Mouse (Mus musculus) liver, embryonic 14.5 days (tissue): ENCODE results near the gene Olfr287. TPM values are rescaled to one million over a fixed set of nuclear protein-coding genes. Genes with fewer than 3 reads are reported as not detected.

Experiments
- ATAC-seq: fragments of 200-750 bp; cut with Nextera tagmentation; 2 replicates; pipeline ENCODE4 v1.8.0; 2017; ENCODE audit warnings: moderate number of reproducible peaks, mild to moderate bottlenecking, moderate library complexity; ENCODE audit not compliant: insufficient read depth
- DNase-seq, 3 experiments: peaks; one replicate each; pipeline ENCODE4 v3.0.0-alpha.2; 2012 to 2013; ENCODE audit warnings: low read depth in 3 of 3, low spot score in 3 of 3
- H3K27ac ChIP-seq: fragments of 300-500 bp; sonication (generic); 2 replicates; pipeline ENCODE4 v1.5.1; 2014; ENCODE audit warnings: moderate library complexity, mild to moderate bottlenecking, control low read depth, inconsistent platforms
- H3K27me3 ChIP-seq: fragments of 300-500 bp; sonication (generic); 2 replicates; pipeline ENCODE4 v1.6.1; 2014; ENCODE audit warnings: mild to moderate bottlenecking, low read length, moderate library complexity; ENCODE audit not compliant: control insufficient read depth, insufficient read depth
- H3K36me3 ChIP-seq: fragments of 300-500 bp; sonication (generic); replicated peaks from 2 replicates; pipeline ENCODE4 v1.6.1; 2014; ENCODE audit warnings: low read depth; ENCODE audit not compliant: control insufficient read depth, insufficient read depth
- H3K4me1 ChIP-seq, 2 experiments: fragments of 200-500 bp in 1 of 2; fragments of 300-500 bp in 1 of 2; sonication (generic) in 1 of 2; replicated peaks; 2 replicates each; pipeline ENCODE4 v1.6.1; 2012 to 2014; ENCODE audit warnings: antibody characterized with exemption in 1 of 2, inconsistent platforms in 1 of 2, low read length in 1 of 2; ENCODE audit not compliant: control insufficient read depth in 2 of 2, insufficient read depth in 2 of 2
- H3K4me2 ChIP-seq: fragments of 300-500 bp; sonication (generic); 2 replicates; pipeline ENCODE4 v1.6.1; 2014; ENCODE audit warnings: low read depth, mild to moderate bottlenecking, control low read depth, moderate library complexity
- H3K4me3 ChIP-seq, 2 experiments: fragments of 200-500 bp in 1 of 2; fragments of 300-500 bp in 1 of 2; sonication (generic) in 1 of 2; 2 replicates each; pipeline ENCODE4 v1.5.1; 2012 to 2014; ENCODE audit warnings: low read depth in 2 of 2, low read length in 2 of 2, mild to moderate bottlenecking in 2 of 2, control low read depth in 1 of 2, inconsistent platforms in 1 of 2, moderate library complexity in 1 of 2; ENCODE audit not compliant: insufficient read depth in 1 of 2
- H3K9ac ChIP-seq: fragments of 300-500 bp; sonication (generic); replicated peaks from 2 replicates; pipeline ENCODE4 v1.6.1; 2014; ENCODE audit warnings: mild to moderate bottlenecking, control low read depth, moderate library complexity
- H3K9me3 ChIP-seq: fragments of 300-500 bp; sonication (generic); 2 replicates; pipeline ENCODE4 v1.6.1; 2016; ENCODE audit warnings: low read length, mixed read lengths; ENCODE audit not compliant: control insufficient read depth
- CTCF ChIP-seq: IDR thresholded peaks from 2 replicates; pipeline ENCODE4 v1.5.1; 2016; ENCODE audit warnings: antibody characterized with exemption, low read depth, control low read depth
- EP300 ChIP-seq: IDR thresholded peaks from 2 replicates; pipeline ENCODE4 v1.6.1; 2016; ENCODE audit warnings: antibody characterized with exemption, low read depth
- WGBS: fragments of 180-500 bp; shearing (Covaris S2); extraction: QIAGEN DNeasy Blood & Tissue Kit; methylation state at CpG from one replicate; pipeline ENCODE4 v1.1.7; 2014; ENCODE audit not compliant: insufficient replicate concordance; 5-methylcytosine and 5-hydroxymethylcytosine counted together
- polyA plus RNA-seq, 2 experiments: library from polyadenylated mRNA; depleted of rRNA in 1 of 2; stranded (reverse) in 1 of 2; unstranded in 1 of 2; fragments of >200 nt; fragmentation: Nextera tagmentation in 1 of 2; extraction: Ambion mirVana in 1 of 2; gene quantifications; 2 replicates each; pipeline versions ENCODE4 v1.2.1 to v1.2.3; 2012 to 2014

The Olfr287 gene
- polyA plus RNA-seq (2012; rRNA removed) = not detected in 2 replicates
- polyA plus RNA-seq (2014; fragmentation: Nextera tagmentation; extraction: Ambion mirVana) = not detected in 2 replicates

GRCm38 (mm10) chr15:98220877-98221276 lies at the start of gene Olfr287, which contains the start of gene Gm44579:
TSS of gene Olfr287 (minus strand) at chr15:98221056.
TSS of gene Gm44579 (minus strand) at chr15:98220977.
- Histone ChIP-seq H3K4me3 (no peak within 1 kb of the TSS), H3K9me3 (no peaks in the 10 kb centered on the region), H3K4me1 (no peaks in the 10 kb centered on the region), H3K36me3 (no peaks in the 10 kb centered on the region), H3K27me3 (no peaks in the 10 kb centered on the region), H3K4me2 (no peak within 1 kb of the TSS), H3K9ac (no peak within 1 kb of the TSS), H3K27ac (no peak within 1 kb of the TSS)
- no peak for TF ChIP-seq EP300
- no peak for TF ChIP-seq CTCF
- ATAC-seq = no peak
- 36% methylated on average over 4 of the region's 4 CpGs for WGBS
- no peak for DNase-seq

- 61% methylated on average over 7 of the region's 7 CpGs for WGBS
- TF ChIP-seq CTCF (no peak), EP300 (no peak)
- Histone ChIP-seq H3K4me1 (no peaks in the 10 kb centered on the region), H3K27ac (no peak overlapping the region), H3K9ac (no peak overlapping the region), H3K4me3 (no peak overlapping the region), H3K36me3 (no peaks in the 10 kb centered on the region), H3K9me3 (no peaks in the 10 kb centered on the region), H3K4me2 (no peak overlapping the region), H3K27me3 (no peaks in the 10 kb centered on the region)
- no peak for DNase-seq
- ATAC-seq = no peak
These were observed 36.9 kb upstream of the Olfr287 start for GRCm38 (mm10) chr15:98257776-98258175.

GRCm38 (mm10) chr15:98257193-98257592 lies 36.3 kb upstream of the Olfr287 start, which contains the start of gene H1fnt:
TSS of gene H1fnt (minus strand) at chr15:98257293.
- Histone ChIP-seq H3K4me1 (no peaks in the 10 kb centered on the region), H3K9ac (no peak within 1 kb of the TSS), H3K4me3 (no peak within 1 kb of the TSS), H3K27me3 (no peaks in the 10 kb centered on the region), H3K27ac (no peak within 1 kb of the TSS), H3K9me3 (no peaks in the 10 kb centered on the region), H3K36me3 (no peaks in the 10 kb centered on the region), H3K4me2 (no peak within 1 kb of the TSS)
- TF ChIP-seq CTCF (no peak), EP300 (no peak)
- 73% methylated on average over 8 of the region's 8 CpGs for WGBS
- DNase-seq (no peak), ATAC-seq (no peak)

GRCm38 (mm10) chr15:98256271-98256670 lies 35.4 kb upstream of the Olfr287 start:
- Histone ChIP-seq H3K9ac (no peak overlapping the region), H3K36me3 (no peaks in the 10 kb centered on the region), H3K4me1 (no peaks in the 10 kb centered on the region), H3K4me3 (no peak overlapping the region), H3K27me3 (no peaks in the 10 kb centered on the region), H3K27ac (no peak overlapping the region), H3K9me3 (no peaks in the 10 kb centered on the region), H3K4me2 (no peak overlapping the region)
- 80% methylated on average over 13 of the region's 13 CpGs for WGBS
- ATAC-seq (no peak), DNase-seq (no peak)
- TF ChIP-seq EP300 = no peak
- TF ChIP-seq CTCF = no peak

- H3K27me3 ChIP-seq = no peaks in the 10 kb centered on the region
- no peak overlapping the region for H3K4me3 ChIP-seq
- TF ChIP-seq EP300 (no peak), CTCF (no peak)
- no peaks in the 10 kb centered on the region for H3K4me1 ChIP-seq
- DNase-seq = no peak
- no peak for ATAC-seq
- H3K36me3 ChIP-seq = no peaks in the 10 kb centered on the region
- no peak overlapping the region for H3K4me2 ChIP-seq
- H3K9ac ChIP-seq = no peak overlapping the region
- no peak overlapping the region for H3K27ac ChIP-seq
- H3K9me3 ChIP-seq = no peaks in the 10 kb centered on the region
- 49% methylated on average over 4 of the region's 4 CpGs for WGBS
These were observed 14.6 kb upstream of the Olfr287 start for GRCm38 (mm10) chr15:98235442-98235841.
